Mouse (Mus musculus): ENCODE data around the gene Rho. TPM values are rescaled to one million over a fixed set of nuclear protein-coding genes. Genes with fewer than 3 reads are reported as not detected.

Gene Rho
- polyA plus RNA-seq, 2 experiments, result 0.22 to 0.67 TPM

- WGBS, result 94% methylated on average over 4 of the region's 4 CpGs
- Histone ChIP-seq H3K4me1 (ENCODE audit: control insufficient read depth, insufficient read depth, low read length) (peaks cover 23% of the 10 kb centered on the region), H3K4me3 (replicated peaks; ENCODE audit: low read length) (no peak overlapping the region), H3K9me3 (ENCODE audit: control insufficient read depth, low read length) (no peaks in the 10 kb centered on the region), H3K4me2 (replicated peaks; ENCODE audit: low read depth, low read length, severe bottlenecking) (no peak overlapping the region), H3K36me3 (ENCODE audit: control insufficient read depth, insufficient read depth, low read length) (no peaks in the 10 kb centered on the region), H3K9ac (ENCODE audit: low read depth, low read length, severe bottlenecking) (no peak overlapping the region), H3K27me3 (ENCODE audit: control insufficient read depth, insufficient read depth, low read length) (no peaks in the 10 kb centered on the region), H3K27ac (replicated peaks; ENCODE audit: low read depth, low read length) (no peak overlapping the region)
- TF ChIP-seq POLR2A (IDR thresholded peaks at IDR 0.05; ENCODE audit: borderline replicate concordance, extremely low read depth, insufficient read depth, insufficient read length), result no peak
- DNase-seq (ENCODE audit: low spot score), result no peak
- no peak for ATAC-seq (ENCODE audit: low FRiP score, low read depth)
Measured at GRCm38 (mm10) chr6:115955169-115955568, 23.6 kb downstream of the Rho start.

GRCm38 (mm10) chr6:115955664-115956063 is 24.1 kb downstream of the Rho start:
- Histone ChIP-seq H3K9me3 (ENCODE audit: control insufficient read depth, low read length) (no peaks in the 10 kb centered on the region), H3K4me1 (ENCODE audit: control insufficient read depth, insufficient read depth, low read length) (peaks cover 23% of the 10 kb centered on the region), H3K36me3 (ENCODE audit: control insufficient read depth, insufficient read depth, low read length) (no peaks in the 10 kb centered on the region), H3K27ac (replicated peaks; ENCODE audit: low read depth, low read length) (no peak overlapping the region), H3K4me3 (replicated peaks; ENCODE audit: low read length) (no peak overlapping the region), H3K9ac (ENCODE audit: low read depth, low read length, severe bottlenecking) (no peak overlapping the region), H3K4me2 (replicated peaks; ENCODE audit: low read depth, low read length, severe bottlenecking) (no peak overlapping the region), H3K27me3 (ENCODE audit: control insufficient read depth, insufficient read depth, low read length) (no peaks in the 10 kb centered on the region)
- no peak for DNase-seq (ENCODE audit: low spot score)
- 73% methylated on average over 11 of the region's 11 CpGs for WGBS
- ATAC-seq (ENCODE audit: low FRiP score, low read depth), result no peak
- TF ChIP-seq POLR2A (IDR thresholded peaks at IDR 0.05; ENCODE audit: borderline replicate concordance, extremely low read depth, insufficient read depth, insufficient read length), result no peak

GRCm38 (mm10) chr6:115956418-115956921 is 24.9 kb downstream of the Rho start:
- DNase-seq (ENCODE audit: low spot score) (no peak), ATAC-seq (ENCODE audit: low FRiP score, low read depth) (no peak)
- no peak for TF ChIP-seq POLR2A (IDR thresholded peaks at IDR 0.05; ENCODE audit: borderline replicate concordance, extremely low read depth, insufficient read depth, insufficient read length)
- 76% methylated on average over 13 of the region's 13 CpGs for WGBS
- no peak overlapping the region for H3K4me2 ChIP-seq (replicated peaks; ENCODE audit: low read depth, low read length, severe bottlenecking)
- peaks cover 23% of the 10 kb centered on the region for H3K4me1 ChIP-seq (ENCODE audit: control insufficient read depth, insufficient read depth, low read length)
- no peak overlapping the region for H3K9ac ChIP-seq (ENCODE audit: low read depth, low read length, severe bottlenecking)
- H3K27ac ChIP-seq (replicated peaks; ENCODE audit: low read depth, low read length), result no peak overlapping the region
- H3K4me3 ChIP-seq (replicated peaks; ENCODE audit: low read length), result no peak overlapping the region
- H3K27me3 ChIP-seq (ENCODE audit: control insufficient read depth, insufficient read depth, low read length), result no peaks in the 10 kb centered on the region
- no peaks in the 10 kb centered on the region for H3K9me3 ChIP-seq (ENCODE audit: control insufficient read depth, low read length)
- no peaks in the 10 kb centered on the region for H3K36me3 ChIP-seq (ENCODE audit: control insufficient read depth, insufficient read depth, low read length)

GRCm38 (mm10) chr6:115956922-115957601 is 25.5 kb downstream of the Rho start:
- Histone ChIP-seq H3K4me2 (replicated peaks; ENCODE audit: low read depth, low read length, severe bottlenecking) (no peak overlapping the region), H3K27ac (replicated peaks; ENCODE audit: low read depth, low read length) (no peak overlapping the region), H3K9me3 (ENCODE audit: control insufficient read depth, low read length) (no peaks in the 10 kb centered on the region), H3K4me3 (replicated peaks; ENCODE audit: low read length) (no peak overlapping the region), H3K36me3 (ENCODE audit: control insufficient read depth, insufficient read depth, low read length) (no peaks in the 10 kb centered on the region), H3K27me3 (ENCODE audit: control insufficient read depth, insufficient read depth, low read length) (no peaks in the 10 kb centered on the region), H3K9ac (ENCODE audit: low read depth, low read length, severe bottlenecking) (peak overlapping the region; percentile 40; the same call in 1 of the 2 replicates), H3K4me1 (ENCODE audit: control insufficient read depth, insufficient read depth, low read length) (peaks cover 23% of the 10 kb centered on the region)
- no peak for TF ChIP-seq POLR2A (IDR thresholded peaks at IDR 0.05; ENCODE audit: borderline replicate concordance, extremely low read depth, insufficient read depth, insufficient read length)
- ATAC-seq (ENCODE audit: low FRiP score, low read depth), result no peak
- 33% methylated on average over 16 of the region's 16 CpGs for WGBS
- DNase-seq (ENCODE audit: low spot score), result peak; percentile 26

GRCm38 (mm10) chr6:115957681-115958080 is 26.1 kb downstream of the Rho start:
- WGBS, result 27% methylated on average over 5 of the region's 6 CpGs
- ATAC-seq (ENCODE audit: low FRiP score, low read depth) (no peak), DNase-seq (ENCODE audit: low spot score) (no peak)
- no peaks in the 10 kb centered on the region for H3K36me3 ChIP-seq (ENCODE audit: control insufficient read depth, insufficient read depth, low read length)
- no peak overlapping the region for H3K27ac ChIP-seq (replicated peaks; ENCODE audit: low read depth, low read length)
- H3K4me1 ChIP-seq (ENCODE audit: control insufficient read depth, insufficient read depth, low read length), result peaks cover 23% of the 10 kb centered on the region
- no peak overlapping the region for H3K4me3 ChIP-seq (replicated peaks; ENCODE audit: low read length)
- no peak overlapping the region for H3K4me2 ChIP-seq (replicated peaks; ENCODE audit: low read depth, low read length, severe bottlenecking)
- peak overlapping the region; percentile 40 for H3K9ac ChIP-seq (ENCODE audit: low read depth, low read length, severe bottlenecking)
- H3K9me3 ChIP-seq (ENCODE audit: control insufficient read depth, low read length), result no peaks in the 10 kb centered on the region
- no peaks in the 10 kb centered on the region for H3K27me3 ChIP-seq (ENCODE audit: control insufficient read depth, insufficient read depth, low read length)
- TF ChIP-seq POLR2A (IDR thresholded peaks at IDR 0.05; ENCODE audit: borderline replicate concordance, extremely low read depth, insufficient read depth, insufficient read length), result no peak
